Mouse (Mus musculus) stomach, embryonic 14.5 days (tissue): ENCODE data around the gene Rheb. TPM values are rescaled to one million over a fixed set of nuclear protein-coding genes. Genes with fewer than 3 reads are reported as not detected.
"Not testable (repeated sequence)": the region's sequence is repeated elsewhere in the genome, so short reads cannot be mapped to it uniquely, and the experiment has no call there.

Source experiments
- ATAC-seq: fragments of 200-750 bp; cut with Nextera tagmentation; 2 replicates; pipeline ENCODE4 v1.8.0; 2017; ENCODE audit warnings: low read depth, moderate TSS enrichment; ENCODE audit not compliant: insufficient number of reproducible peaks, insufficient read depth, low FRiP score
- H3K27ac ChIP-seq: fragments of 300-500 bp; sonication (generic); 2 replicates; pipeline ENCODE4 v1.5.1; 2014; ENCODE audit warnings: mild to moderate bottlenecking, low read length, moderate library complexity, mixed read lengths
- H3K27me3 ChIP-seq: fragments of 300-500 bp; sonication (generic); 2 replicates; pipeline ENCODE4 v1.6.1; 2014; ENCODE audit warnings: low read length, control low read depth, mixed read lengths; ENCODE audit not compliant: control insufficient read depth, insufficient read depth
- H3K36me3 ChIP-seq: fragments of 300-500 bp; sonication (generic); 2 replicates; pipeline ENCODE4 v1.6.1; 2014; ENCODE audit warnings: mild to moderate bottlenecking, control low read depth, low read length, moderate library complexity, mixed read lengths; ENCODE audit not compliant: control insufficient read depth, insufficient read depth
- H3K4me1 ChIP-seq: fragments of 300-500 bp; sonication (generic); 2 replicates; pipeline ENCODE4 v1.6.1; 2014; ENCODE audit warnings: low read length, control low read depth, mixed read lengths; ENCODE audit not compliant: control insufficient read depth, insufficient read depth
- H3K4me2 ChIP-seq: fragments of 300-500 bp; sonication (generic); replicated peaks from 2 replicates; pipeline ENCODE4 v1.6.1; 2014; ENCODE audit warnings: low read depth, low read length, control low read depth
- H3K4me3 ChIP-seq: fragments of 300-500 bp; sonication (generic); 2 replicates; pipeline ENCODE4 v1.5.1; 2014; ENCODE audit warnings: low read depth, low read length, control low read depth
- H3K9ac ChIP-seq: fragments of 300-500 bp; sonication (generic); replicated peaks from 2 replicates; pipeline ENCODE4 v1.6.1; 2014; ENCODE audit warnings: low read depth, mild to moderate bottlenecking, control low read depth, low read length, moderate library complexity, mixed read lengths
- H3K9me3 ChIP-seq: fragments of 300-500 bp; sonication (generic); 2 replicates; pipeline ENCODE4 v1.6.1; 2016; ENCODE audit warnings: low read depth, low read length, control low read depth; ENCODE audit not compliant: control insufficient read depth
- WGBS: fragments of 180-500 bp; shearing (Covaris S2); extraction: QIAGEN DNeasy Blood & Tissue Kit; methylation state at CpG from one replicate; pipeline ENCODE4 v1.1.7; 2014; 5-methylcytosine and 5-hydroxymethylcytosine counted together
- polyA plus RNA-seq: library from polyadenylated mRNA; unstranded; fragments of >200 nt; fragmentation: Nextera tagmentation; extraction: Ambion mirVana; gene quantifications from 2 replicates; pipeline ENCODE4 v1.2.1, GENCODE M21; 2014

Gene Rheb
- polyA plus RNA-seq, 1 experiment from 2014 or later, result 226 TPM

DNA sequence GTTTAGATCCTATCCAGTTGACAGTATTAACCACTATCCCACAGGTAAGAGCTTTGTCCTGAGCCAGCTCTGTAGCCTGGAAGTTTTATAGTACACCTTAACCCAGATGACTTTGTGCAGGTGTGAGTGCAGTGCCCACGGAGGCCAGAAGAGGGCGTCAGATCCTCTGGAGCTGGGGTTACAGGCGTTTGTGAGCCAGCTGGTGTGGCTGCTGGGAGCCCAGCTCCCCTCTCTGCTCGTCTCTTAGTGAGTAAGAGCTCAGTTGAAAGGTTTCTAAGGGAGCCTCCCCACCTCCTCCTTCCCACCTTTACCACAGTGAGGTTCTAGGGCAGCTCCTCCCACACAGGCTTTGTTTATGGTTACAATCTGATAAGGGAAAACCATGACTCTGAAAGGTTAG is 65.7 kb downstream of the Rheb start:
- no peaks in the 10 kb centered on the region for H3K27me3 ChIP-seq
- no peak overlapping the region for H3K27ac ChIP-seq
- H3K4me1 ChIP-seq, result no peaks in the 10 kb centered on the region
- no peaks in the 10 kb centered on the region for H3K36me3 ChIP-seq
- no peaks in the 10 kb centered on the region for H3K9me3 ChIP-seq
- no peak overlapping the region for H3K4me3 ChIP-seq
- WGBS, result 55% methylated on average over 4 of the region's 4 CpGs
- no peak for ATAC-seq
- no peak overlapping the region for H3K4me2 ChIP-seq
- H3K9ac ChIP-seq, result no peak overlapping the region

DNA sequence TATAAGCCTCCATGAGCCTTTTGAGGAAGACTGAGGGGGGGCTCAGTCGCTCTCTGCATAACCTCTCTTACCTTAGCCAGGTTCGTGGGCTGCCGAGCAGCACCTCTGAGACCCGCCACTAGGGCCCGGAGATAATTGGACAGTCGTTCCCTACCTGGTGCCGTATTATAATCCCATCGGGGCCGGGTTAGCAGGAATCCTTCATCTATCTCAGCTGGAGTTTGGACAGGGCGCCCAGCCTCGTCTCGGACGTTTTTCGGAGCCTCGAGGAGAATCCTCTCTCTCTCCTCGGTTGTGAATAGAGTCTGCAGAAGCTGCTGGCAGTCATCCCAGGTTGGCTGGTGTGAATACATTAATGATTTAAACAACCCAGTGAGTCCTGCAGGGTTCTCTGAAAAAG is 67.9 kb downstream of the Rheb start:
- not testable (repeated sequence) for H3K9ac ChIP-seq, H3K27me3 ChIP-seq, H3K36me3 ChIP-seq, H3K4me3 ChIP-seq, H3K4me2 ChIP-seq, ATAC-seq, H3K27ac ChIP-seq, H3K4me1 ChIP-seq, H3K9me3 ChIP-seq
- 88% methylated on average over 16 of the region's 16 CpGs for WGBS

GRCm38 (mm10) chr5:24757816-24758215 is 84.6 kb downstream of the Rheb start, which contains the start of gene Crygn:
Crygn (minus strand) TSS chr5:24758008.
- Histone ChIP-seq H3K36me3 (no peaks in the 10 kb centered on the region), H3K4me1 (peaks cover 4% of the 10 kb centered on the region; the same call in 1 of the 2 replicates), H3K27me3 (no peaks in the 10 kb centered on the region), H3K9me3 (no peaks in the 10 kb centered on the region), H3K9ac (no peak within 1 kb of the TSS), H3K4me3 (no peak within 1 kb of the TSS), H3K27ac (no peak within 1 kb of the TSS), H3K4me2 (no peak within 1 kb of the TSS)
- ATAC-seq, result 0 out of 2 replicates have a peak, but pooled peaks have one; percentile 11
- 47% methylated on average over 18 of the region's 18 CpGs for WGBS

GRCm38 (mm10) chr5:24756931-24757330 is 85.5 kb downstream of the Rheb start:
- Histone ChIP-seq H3K4me1 (peaks cover 11% of the 10 kb centered on the region), H3K27ac (no peak overlapping the region), H3K36me3 (no peaks in the 10 kb centered on the region), H3K9me3 (no peaks in the 10 kb centered on the region), H3K4me3 (no peak overlapping the region), H3K9ac (no peak overlapping the region), H3K27me3 (no peaks in the 10 kb centered on the region), H3K4me2 (no peak overlapping the region)
- no peak for ATAC-seq
- WGBS, result 68% methylated on average over 3 of the region's 3 CpGs

Other genes with a start within 250 kb of the Rheb start
- 35.6 and 36.2 TPM in 2 replicates for gene Smarcd3, start 218.2 kb downstream of the Rheb start, polyA plus RNA-seq
- gene Nub1, start 157.1 kb downstream of the Rheb start, polyA plus RNA-seq, result 33.5 and 36.0 TPM in 2 replicates
- 18.7 and 21.0 TPM in 2 replicates for gene Wdr86, start 111.9 kb downstream of the Rheb start, polyA plus RNA-seq
- gene Crygn, start 84.6 kb downstream of the Rheb start, polyA plus RNA-seq, result 3.1 TPM in 1 of 2 replicates, not detected in the other